Mouse (Mus musculus) hindbrain, embryonic 14.5 days (tissue): ENCODE data around the gene Gm49380. TPM values are rescaled to one million over a fixed set of nuclear protein-coding genes. Genes with fewer than 3 reads are reported as not detected.

Experiments used
- ATAC-seq: fragments of 200-750 bp; cut with Nextera tagmentation; 2 replicates; pipeline ENCODE4 v1.8.0; 2017; ENCODE audit warnings: moderate number of reproducible peaks, mild to moderate bottlenecking, moderate TSS enrichment, moderate library complexity; ENCODE audit not compliant: low FRiP score
- DNase-seq: peaks from one replicate; pipeline ENCODE4 v3.0.0-alpha.2; 2015; ENCODE audit warnings: low spot score
- H3K27ac ChIP-seq: fragments of 300-500 bp; sonication (generic); 2 replicates; pipeline ENCODE4 v1.5.1; 2014; ENCODE audit warnings: mild to moderate bottlenecking, moderate library complexity
- H3K27me3 ChIP-seq: fragments of 300-500 bp; sonication (generic); 2 replicates; pipeline ENCODE4 v1.6.1; 2014; ENCODE audit warnings: mild to moderate bottlenecking, low read length, mixed read lengths; ENCODE audit not compliant: control insufficient read depth, insufficient read depth
- H3K36me3 ChIP-seq: fragments of 300-500 bp; sonication (generic); replicated peaks from 2 replicates; pipeline ENCODE4 v1.6.1; 2014; ENCODE audit not compliant: control insufficient read depth, insufficient read depth
- H3K4me1 ChIP-seq: fragments of 300-500 bp; sonication (generic); replicated peaks from 2 replicates; pipeline ENCODE4 v1.6.1; 2014; ENCODE audit warnings: antibody characterized with exemption, low read length, mixed read lengths; ENCODE audit not compliant: control insufficient read depth, insufficient read depth
- H3K4me2 ChIP-seq: fragments of 300-500 bp; sonication (generic); replicated peaks from 2 replicates; pipeline ENCODE4 v1.6.1; 2014; ENCODE audit warnings: mild to moderate bottlenecking, moderate library complexity
- H3K4me3 ChIP-seq: fragments of 300-500 bp; sonication (generic); replicated peaks from 2 replicates; pipeline ENCODE4 v1.5.1; 2014; ENCODE audit warnings: mild to moderate bottlenecking, low read length
- H3K9ac ChIP-seq: fragments of 300-500 bp; sonication (generic); 2 replicates; pipeline ENCODE4 v1.6.1; 2014
- H3K9me3 ChIP-seq: fragments of 300-500 bp; sonication (generic); 2 replicates; pipeline ENCODE4 v1.6.1; 2016; ENCODE audit warnings: low read length; ENCODE audit not compliant: control insufficient read depth
- WGBS: fragments of 180-500 bp; shearing (Covaris S2); extraction: QIAGEN DNeasy Blood & Tissue Kit; methylation state at CpG from one replicate; pipeline ENCODE4 v1.1.7; 2014; 5-methylcytosine and 5-hydroxymethylcytosine counted together
- polyA plus RNA-seq: library from polyadenylated mRNA; unstranded; fragments of >200 nt; fragmentation: Nextera tagmentation; extraction: Ambion mirVana; gene quantifications from 2 replicates; pipeline ENCODE4 v1.2.1, GENCODE M21; 2014

Gm49380 gene
- polyA plus RNA-seq, 1 experiment from 2014 or later: 0.35 TPM

DNA sequence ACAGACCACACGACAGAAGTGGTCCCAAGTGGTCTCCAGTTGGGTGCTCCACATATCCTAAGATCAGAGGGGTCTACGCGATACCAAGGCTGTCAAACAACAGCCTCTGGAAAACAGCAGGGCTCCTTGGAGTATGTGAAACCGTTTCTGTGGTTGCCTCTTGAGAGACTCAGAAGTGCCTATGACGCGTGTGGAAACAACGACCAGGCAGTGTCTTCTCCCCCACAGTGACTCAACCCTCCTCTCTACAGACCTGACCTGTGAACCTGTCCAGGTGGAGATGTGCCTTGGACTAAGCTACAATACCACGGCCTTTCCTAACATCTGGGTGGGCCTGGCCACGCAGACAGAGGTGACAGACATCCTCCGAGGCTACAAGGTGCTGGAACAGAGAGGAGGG, 7.5 kb downstream of the Gm49380 start:
- 89% methylated on average over 10 of the region's 10 CpGs for WGBS
- no peaks in the 10 kb centered on the region for H3K27me3 ChIP-seq

DNA sequence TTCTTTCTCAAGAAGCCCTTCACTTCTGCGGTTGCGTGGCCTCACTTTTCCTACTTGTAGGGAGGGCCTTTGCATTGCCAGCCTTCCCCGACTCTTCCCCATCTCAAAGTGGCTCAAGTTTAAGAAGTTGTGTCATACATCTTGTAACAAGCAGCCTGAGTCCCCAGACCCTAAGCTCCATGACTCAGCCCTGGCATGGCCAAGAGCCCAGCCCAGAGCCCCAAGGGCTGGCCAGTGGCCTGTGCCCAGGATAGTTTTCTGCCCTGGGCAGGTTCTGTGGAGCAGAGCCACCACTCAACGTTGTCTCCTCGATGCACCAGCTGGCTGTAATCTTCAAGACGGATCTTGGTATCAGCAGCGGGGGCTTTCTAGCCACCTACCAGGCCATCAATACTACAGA, 8.4 kb downstream of the Gm49380 start:
- H3K4me2 ChIP-seq: no peak overlapping the region
- DNase-seq (no peak), ATAC-seq (no peak)
- WGBS: 92% methylated on average over 7 of the region's 7 CpGs
- H3K9me3 ChIP-seq: no peaks in the 10 kb centered on the region
- H3K4me3 ChIP-seq: no peak overlapping the region
- no peak overlapping the region for H3K27ac ChIP-seq
- no peak overlapping the region for H3K9ac ChIP-seq
- H3K36me3 ChIP-seq: no peaks in the 10 kb centered on the region
- peaks cover 22% of the 10 kb centered on the region for H3K4me1 ChIP-seq
- no peaks in the 10 kb centered on the region for H3K27me3 ChIP-seq

More for the DNA sequence above, 7.5 kb downstream of the Gm49380 start:
- Histone ChIP-seq H3K4me3 (no peak overlapping the region), H3K4me1 (peaks cover 22% of the 10 kb centered on the region), H3K36me3 (no peaks in the 10 kb centered on the region), H3K9ac (no peak overlapping the region), H3K9me3 (no peaks in the 10 kb centered on the region), H3K27ac (no peak overlapping the region), H3K4me2 (no peak overlapping the region)
- ATAC-seq (no peak), DNase-seq (no peak)

DNA sequence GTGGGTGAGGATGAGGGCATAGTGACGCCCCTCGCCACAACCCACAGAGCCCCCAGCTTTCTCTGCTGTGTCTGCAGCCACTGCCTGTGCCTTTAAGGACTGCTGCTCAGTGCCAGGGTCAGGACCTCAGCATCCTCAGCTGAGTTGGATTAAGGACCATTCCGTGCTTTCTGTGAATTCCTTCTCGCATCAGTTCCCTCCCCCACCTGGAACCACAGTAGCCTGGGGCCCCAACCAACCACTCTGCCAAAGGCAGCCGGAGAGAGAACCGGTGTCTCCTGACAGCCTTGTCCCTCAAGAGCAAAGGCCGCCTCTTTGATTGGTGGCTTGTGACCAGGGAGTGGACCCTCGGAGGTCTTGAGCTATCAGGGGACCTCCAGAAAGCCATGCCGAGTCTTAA, 11.8 kb downstream of the Gm49380 start, which contains the start of gene Mfrp:
Mfrp (plus strand) TSS at position 240 of the 400 bp plus-strand sequence.
- Histone ChIP-seq H3K4me1 (no peaks in the 10 kb centered on the region; the same call in 1 of the 2 replicates), H3K36me3 (no peaks in the 10 kb centered on the region), H3K9ac (no peak within 1 kb of the TSS), H3K4me3 (no peak within 1 kb of the TSS), H3K4me2 (no peak within 1 kb of the TSS), H3K27ac (no peak within 1 kb of the TSS), H3K9me3 (no peaks in the 10 kb centered on the region), H3K27me3 (no peaks in the 10 kb centered on the region)
- no peak for DNase-seq
- ATAC-seq: no peak
- 64% methylated on average over 9 of the region's 9 CpGs for WGBS

DNA sequence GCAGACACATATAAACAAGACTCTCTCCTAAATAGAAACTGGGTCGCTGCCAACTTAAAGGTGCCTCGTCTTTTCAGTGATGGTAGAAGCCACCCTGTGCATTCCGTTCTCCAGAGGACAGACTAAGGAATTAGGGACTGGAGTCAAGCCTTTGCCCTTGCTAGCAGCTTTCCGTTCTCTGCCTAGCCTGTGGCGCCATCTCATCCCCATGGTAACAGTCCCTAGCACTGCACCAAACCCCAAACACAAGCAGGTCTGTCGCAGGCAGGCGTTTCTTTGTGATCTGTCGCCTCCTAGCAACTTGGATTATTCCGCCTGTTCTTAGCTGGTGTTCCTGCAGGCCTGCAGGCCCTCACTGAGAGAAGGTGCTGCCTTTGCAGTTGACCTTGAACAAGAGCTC, 16.8 kb downstream of the Gm49380 start:
- Histone ChIP-seq H3K27me3 (no peaks in the 10 kb centered on the region), H3K4me1 (peaks cover 5% of the 10 kb centered on the region), H3K9ac (no peak overlapping the region), H3K36me3 (peaks cover 5% of the 10 kb centered on the region; the same call in 1 of the 2 replicates), H3K27ac (peak overlapping the region; percentile 68; the same call in 1 of the 2 replicates), H3K4me2 (no peak overlapping the region), H3K4me3 (no peak overlapping the region), H3K9me3 (no peaks in the 10 kb centered on the region)
- DNase-seq: no peak
- peak; percentile 59; the same call in 1 of the 2 replicates for ATAC-seq
- WGBS: 20% methylated on average over 9 of the region's 9 CpGs

DNA sequence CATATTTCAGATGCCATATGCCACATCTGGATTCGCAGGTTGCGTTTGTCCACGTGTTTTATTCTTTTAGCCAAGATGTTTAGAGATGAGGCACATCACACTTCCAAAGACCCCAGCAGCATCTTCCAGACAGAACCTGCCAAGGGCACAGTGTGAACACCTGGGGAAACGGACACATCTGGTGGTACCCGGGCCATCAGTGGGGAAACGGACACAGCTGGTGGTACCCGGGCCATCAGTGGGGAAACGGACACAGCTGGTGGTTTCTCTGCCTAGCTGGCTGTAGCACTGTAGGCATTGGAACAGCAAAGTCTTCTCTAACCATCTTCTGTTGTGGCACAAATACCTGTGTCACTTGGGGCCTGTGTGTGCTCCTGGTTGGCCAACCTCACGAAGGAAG, 17.5 kb downstream of the Gm49380 start:
- WGBS: 88% methylated on average over 9 of the region's 9 CpGs
- Histone ChIP-seq H3K27ac (no peak overlapping the region), H3K9me3 (no peaks in the 10 kb centered on the region), H3K9ac (no peak overlapping the region), H3K27me3 (no peaks in the 10 kb centered on the region), H3K36me3 (peaks cover 9% of the 10 kb centered on the region; the same call in 1 of the 2 replicates), H3K4me2 (no peak overlapping the region), H3K4me3 (no peak overlapping the region), H3K4me1 (peaks cover 5% of the 10 kb centered on the region)
- ATAC-seq: no peak
- DNase-seq: no peak

DNA sequence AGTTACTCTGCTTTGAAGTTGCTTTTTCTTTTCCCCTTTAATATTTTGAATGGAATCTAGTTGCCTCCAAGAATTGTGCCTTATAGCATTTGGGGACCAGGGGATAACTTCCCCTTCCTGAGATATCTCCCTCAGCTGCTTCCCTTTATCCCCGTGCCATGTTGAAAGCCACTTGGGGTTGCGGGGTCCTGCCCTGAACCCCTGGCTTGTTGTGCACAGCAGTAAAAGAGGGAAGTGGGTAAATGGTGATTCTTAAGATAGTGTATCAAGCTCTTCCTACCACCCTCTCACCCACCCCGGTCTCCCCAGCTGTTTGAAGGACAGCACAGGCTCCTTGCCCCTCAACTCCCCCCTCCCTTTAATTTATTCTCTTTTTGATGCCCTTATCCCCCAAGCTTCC, 18.6 kb downstream of the Gm49380 start:
- Histone ChIP-seq H3K4me2 (no peak overlapping the region), H3K4me1 (peaks cover 5% of the 10 kb centered on the region), H3K27ac (no peak overlapping the region), H3K36me3 (peaks cover 9% of the 10 kb centered on the region; the same call in 1 of the 2 replicates), H3K27me3 (no peaks in the 10 kb centered on the region), H3K9ac (no peak overlapping the region), H3K4me3 (no peak overlapping the region), H3K9me3 (no peaks in the 10 kb centered on the region)
- DNase-seq (no peak), ATAC-seq (no peak)
- WGBS: 88% methylated on average over 3 of the region's 3 CpGs

DNA sequence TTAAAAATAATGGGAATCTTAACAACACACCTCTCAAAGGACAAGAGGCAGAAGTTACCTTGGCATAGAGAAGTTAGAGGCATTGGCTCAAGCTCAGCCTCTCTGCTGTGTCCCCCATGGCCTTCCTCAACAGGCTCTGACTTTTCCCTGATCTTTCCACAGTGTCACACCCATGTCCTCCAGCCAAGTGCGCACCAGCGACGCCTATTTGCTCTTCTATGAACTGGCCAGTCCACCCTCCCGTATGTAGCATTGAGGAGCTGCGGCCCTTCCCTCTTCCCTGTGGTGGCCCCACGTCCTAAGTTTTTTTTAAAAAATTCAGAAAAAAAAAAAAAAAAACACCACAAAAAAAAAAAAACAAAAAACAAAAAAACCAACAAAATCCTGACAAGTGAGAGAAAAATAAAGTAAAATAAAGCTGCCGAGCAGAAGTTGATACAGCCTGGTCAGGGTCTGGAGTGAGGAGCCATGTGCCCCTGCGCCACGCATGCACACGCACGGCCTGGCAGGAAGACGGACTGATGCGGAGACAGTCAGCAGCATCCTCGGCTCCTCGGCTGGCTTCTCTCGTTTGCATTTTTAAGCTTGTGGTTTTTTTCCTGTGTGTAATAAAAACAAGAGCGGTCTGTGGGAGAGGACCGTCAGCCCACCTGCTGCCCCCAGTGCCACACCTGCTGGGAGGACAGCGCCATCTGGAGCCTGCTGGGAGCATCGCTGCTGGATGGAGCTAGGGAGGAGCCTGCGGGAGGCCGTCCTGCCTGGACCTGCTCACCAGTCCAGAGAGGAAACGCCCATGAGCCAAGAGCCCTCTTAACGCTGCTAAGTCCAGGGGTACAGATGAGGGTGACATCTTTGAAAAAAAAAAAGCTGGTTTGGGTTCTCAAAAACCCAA, 19.4 kb downstream of the Gm49380 start:
- ATAC-seq: 0 out of 2 replicates have a peak, but pooled peaks have one; percentile 47
- WGBS: 31% methylated on average over 24 of the region's 24 CpGs

DNA sequence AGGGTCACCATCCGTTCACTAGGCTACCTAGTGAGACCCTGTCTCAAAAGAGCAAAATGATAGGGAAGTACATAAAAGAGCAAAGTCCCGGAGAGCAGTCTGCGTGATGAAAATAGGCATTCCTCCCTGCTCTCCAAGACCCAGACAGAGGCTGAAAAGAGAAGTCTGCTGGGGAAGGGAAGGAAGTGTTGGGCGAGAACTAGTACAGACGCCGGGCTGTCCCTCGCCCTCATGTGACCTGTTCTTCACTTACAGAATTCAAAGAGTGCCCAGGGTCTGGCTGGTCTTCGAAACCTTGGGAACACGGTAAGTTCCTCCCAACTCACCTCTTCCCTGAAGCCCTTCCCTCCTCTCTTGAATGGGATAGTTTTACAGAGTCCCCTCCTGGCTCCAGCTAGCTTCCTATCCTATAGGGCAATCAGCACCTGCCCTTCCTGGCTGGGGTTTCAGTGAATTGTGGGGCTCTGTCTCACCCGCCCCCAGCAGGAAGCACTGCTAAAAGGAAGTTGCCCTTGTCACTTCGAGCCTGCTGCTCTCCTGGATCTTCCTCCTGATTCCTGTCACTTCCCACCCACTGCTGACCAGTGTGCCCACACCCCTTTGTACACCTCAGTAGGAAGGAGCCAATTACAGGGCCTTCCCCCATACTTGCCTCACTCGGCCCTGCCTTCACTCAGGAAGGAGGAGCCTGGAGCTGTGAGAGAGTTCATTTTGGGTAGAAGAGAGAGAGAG, 24.3 kb downstream of the Gm49380 start:
- Histone ChIP-seq H3K4me1 (peaks cover 14% of the 10 kb centered on the region), H3K27ac (no peak overlapping the region), H3K9me3 (no peaks in the 10 kb centered on the region), H3K4me3 (no peak overlapping the region), H3K27me3 (peaks cover 31% of the 10 kb centered on the region), H3K36me3 (peaks cover 9% of the 10 kb centered on the region; the same call in 1 of the 2 replicates), H3K4me2 (no peak overlapping the region), H3K9ac (no peak overlapping the region)
- ATAC-seq (no peak), DNase-seq (no peak)
- WGBS: 70% methylated on average over 12 of the region's 12 CpGs

More for the DNA sequence above, 19.4 kb downstream of the Gm49380 start:
- H3K27ac ChIP-seq: no peak overlapping the region
- H3K4me3 ChIP-seq: peak overlapping the region; percentile 17
- H3K9ac ChIP-seq: 0 out of 2 replicates have a peak overlapping the region, but pooled peaks have one; percentile 28
- peaks cover 9% of the 10 kb centered on the region; the same call in 1 of the 2 replicates for H3K36me3 ChIP-seq
- peaks cover 5% of the 10 kb centered on the region for H3K4me1 ChIP-seq
- H3K27me3 ChIP-seq: no peaks in the 10 kb centered on the region
- H3K9me3 ChIP-seq: no peaks in the 10 kb centered on the region
- peak; percentile 69 for DNase-seq
- peak overlapping the region; percentile 44 for H3K4me2 ChIP-seq
